In the genomic region with DNA sequence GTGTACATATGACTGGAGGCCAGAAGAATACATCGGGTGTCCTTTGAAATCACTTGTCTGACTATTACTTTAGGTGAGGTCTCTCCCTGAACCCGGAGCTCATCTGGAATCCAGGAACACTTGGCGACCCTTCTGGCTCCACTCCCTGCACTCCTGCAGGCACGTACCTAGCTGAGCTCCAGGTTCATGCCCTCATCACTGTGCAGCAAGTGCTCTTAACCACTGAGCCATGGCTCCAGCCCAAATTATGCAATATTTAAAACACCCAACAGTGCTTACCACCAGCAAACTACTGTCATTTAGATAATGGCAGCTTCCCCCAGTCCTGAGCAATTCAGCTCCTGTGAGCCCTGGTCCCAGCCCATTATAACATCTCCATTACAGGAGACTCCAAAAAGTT, we compare ENCODE assay signal across 24 mouse cellular contexts. TPM values are rescaled to one million over a fixed set of nuclear protein-coding genes. Genes with fewer than 3 reads are reported as not detected.
"Had no signal": no experiment of that assay in that cellular context is flagged by ENCODE, and none has a peak within 500 bp of the region (broad histone marks: within the 10 kb centered on the region; RNA-seq: fewer than 3 reads in every experiment).

No protein-coding gene starts in this region.

- DNase-seq: liver, embryonic 13.5 days; liver, postnatal 0 days; midbrain, embryonic 14.5 days; retina, postnatal 1 day; right cerebral cortex, adult 18-20 months; right cerebral cortex, postnatal 25 days; right cerebral cortex, postnatal 4 days; spleen, adult 18-20 months; thymus, adult 18-20 months; thymus, postnatal 14 days; thymus, postnatal 36 days had no signal

- H3K36me3 ChIP-seq: liver, embryonic 13.5 days; liver, embryonic 15.5 days; lung, embryonic 15.5 days; midbrain, embryonic 10.5 days; midbrain, embryonic 12.5 days; neural tube, embryonic 13.5 days; neural tube, embryonic 15.5 days had no signal

- H3K9ac ChIP-seq: liver, embryonic 13.5 days; liver, embryonic 15.5 days; liver, postnatal 0 days; lung, embryonic 15.5 days; midbrain, embryonic 12.5 days; neural tube, embryonic 13.5 days; neural tube, embryonic 15.5 days had no signal

- H3K4me3 ChIP-seq: liver, embryonic 13.5 days; liver, embryonic 15.5 days; lung, embryonic 15.5 days; midbrain, embryonic 10.5 days; midbrain, embryonic 12.5 days; myocyte; neural tube, embryonic 13.5 days; neural tube, embryonic 15.5 days had no signal

- H3K27ac ChIP-seq: liver, embryonic 13.5 days; liver, embryonic 15.5 days; lung, embryonic 15.5 days; midbrain, embryonic 10.5 days; midbrain, embryonic 12.5 days; neural tube, embryonic 13.5 days; neural tube, embryonic 15.5 days had no signal

- H3K9me3 ChIP-seq: liver, embryonic 13.5 days; liver, embryonic 15.5 days; lung, embryonic 15.5 days; midbrain, embryonic 10.5 days; midbrain, embryonic 12.5 days; neural tube, embryonic 13.5 days; neural tube, embryonic 15.5 days had no signal

- ATAC-seq: liver, postnatal 0 days; midbrain, embryonic 16.5 days had no signal

- H3K27me3 ChIP-seq: liver, embryonic 13.5 days; liver, embryonic 15.5 days; lung, embryonic 15.5 days; midbrain, embryonic 12.5 days; neural tube, embryonic 13.5 days; neural tube, embryonic 15.5 days had no signal

- H3K4me1 ChIP-seq: liver, embryonic 13.5 days; liver, embryonic 15.5 days; lung, embryonic 15.5 days; midbrain, embryonic 10.5 days; midbrain, embryonic 12.5 days; neural tube, embryonic 13.5 days; neural tube, embryonic 15.5 days had no signal

- H3K4me2 ChIP-seq: liver, embryonic 11.5 days; liver, embryonic 13.5 days; liver, embryonic 15.5 days; lung, embryonic 15.5 days; midbrain, embryonic 12.5 days; neural tube, embryonic 13.5 days; neural tube, embryonic 15.5 days had no signal

RNA-seq across cellular contexts. Expression of gene Marco, which starts 4.2 kb away (rescaled TPM):
- total RNA-seq: megakaryocyte, adult 5-6 weeks; megakaryocyte-erythroid progenitor cell, adult 5-6 weeks had no signal
- polyA plus RNA-seq: midbrain, embryonic 10.5 days; midbrain, embryonic 12.5 days; midbrain, embryonic 14.5 days; myocyte; neural tube, embryonic 15.5 days; small intestine, adult 2 months; stomach, embryonic 14.5 days had no signal
